Mouse (Mus musculus): Measurements from ENCODE around the gene Myh13. TPM values are rescaled to one million over a fixed set of nuclear protein-coding genes. Genes with fewer than 3 reads are reported as not detected.

Gene Myh13
- total and polyA plus RNA-seq, 3 experiments: not detected

GRCm38 (mm10) chr11:67362236-67362635, 40.8 kb downstream of the Myh13 start:
- no peak for DNase-seq (ENCODE audit: low read depth, low spot score)
- Histone ChIP-seq H3K4me3 (ENCODE audit: control insufficient read depth in 1 of 2, insufficient read depth in 1 of 2, low read depth in 2 of 2, low read length in 2 of 2) (no peak overlapping the region), H3K9ac (ENCODE audit: control insufficient read depth, low read depth, low read length, poor library complexity, severe bottlenecking) (no peak overlapping the region), H3K79me2 (ENCODE audit: control insufficient read depth, insufficient read depth, low read length, poor library complexity) (no peaks in the 10 kb centered on the region), H3K4me1 (ENCODE audit: control insufficient read depth in 1 of 2, insufficient read depth in 2 of 2, low read length in 2 of 2) (no peaks in the 10 kb centered on the region), H3K9me3 (replicated peaks; ENCODE audit: insufficient read depth, low read length) (no peaks in the 10 kb centered on the region), H3K27me3 (ENCODE audit: control insufficient read depth in 1 of 2, insufficient read depth in 2 of 2, low read length in 2 of 2) (no peaks in the 10 kb centered on the region), H3K27ac (ENCODE audit: control insufficient read depth, low read depth, low read length) (no peak overlapping the region), H3K36me3 (ENCODE audit: control insufficient read depth in 1 of 2, insufficient read depth in 2 of 2, low read length in 2 of 2) (no peaks in the 10 kb centered on the region)
- TF ChIP-seq TCF12 (IDR thresholded peaks at IDR 0.05; ENCODE audit: low read depth, low read length): no peak

- Histone ChIP-seq H3K27me3 (ENCODE audit: control insufficient read depth in 1 of 2, insufficient read depth in 2 of 2, low read length in 2 of 2) (no peaks in the 10 kb centered on the region), H3K9ac (ENCODE audit: control insufficient read depth, low read depth, low read length, poor library complexity, severe bottlenecking) (no peak overlapping the region), H3K4me3 (ENCODE audit: control insufficient read depth in 1 of 2, insufficient read depth in 1 of 2, low read depth in 2 of 2, low read length in 2 of 2) (no peak overlapping the region), H3K4me1 (ENCODE audit: control insufficient read depth in 1 of 2, insufficient read depth in 2 of 2, low read length in 2 of 2) (no peaks in the 10 kb centered on the region), H3K36me3 (ENCODE audit: control insufficient read depth in 1 of 2, insufficient read depth in 2 of 2, low read length in 2 of 2) (no peaks in the 10 kb centered on the region), H3K27ac (ENCODE audit: control insufficient read depth, low read depth, low read length) (no peak overlapping the region), H3K9me3 (replicated peaks; ENCODE audit: insufficient read depth, low read length) (no peaks in the 10 kb centered on the region), H3K79me2 (ENCODE audit: control insufficient read depth, insufficient read depth, low read length, poor library complexity) (no peaks in the 10 kb centered on the region)
- TF ChIP-seq UBTF (IDR thresholded peaks at IDR 0.05; ENCODE audit: borderline replicate concordance, insufficient read depth, low read depth, low read length) (no peak), ZNF384 (IDR thresholded peaks at IDR 0.05; ENCODE audit: low read depth, low read length) (no peak), ZC3H11A (IDR thresholded peaks at IDR 0.05; ENCODE audit: low read depth, low read length) (no peak), MYB (IDR thresholded peaks at IDR 0.05; ENCODE audit: low read depth, low read length) (no peak), MXI1 (IDR thresholded peaks at IDR 0.05; ENCODE audit: low read depth, low read length) (no peak), CTCF (IDR thresholded peaks at IDR 0.05 in 2 of 3, conservative IDR thresholded peaks at IDR 0.05 in 1 of 3; ENCODE audit: control insufficient read depth in 1 of 3, insufficient read depth in 1 of 3, low read depth in 2 of 3, low read length in 3 of 3, poor library complexity in 1 of 3, severe bottlenecking in 1 of 3) (no peak), TAL1 (IDR thresholded peaks at IDR 0.05; ENCODE audit: low read length) (no peak), CHD2 (IDR thresholded peaks at IDR 0.05; ENCODE audit: low read length) (no peak)
- DNase-seq (ENCODE audit: low read depth, low spot score): no peak
These were observed 43.1 kb downstream of the Myh13 start for GRCm38 (mm10) chr11:67364551-67364950.

- Histone ChIP-seq H3K4me1 (ENCODE audit: control insufficient read depth in 1 of 2, insufficient read depth in 2 of 2, low read length in 2 of 2) (no peaks in the 10 kb centered on the region), H3K79me2 (ENCODE audit: control insufficient read depth, insufficient read depth, low read length, poor library complexity) (no peaks in the 10 kb centered on the region), H3K36me3 (ENCODE audit: control insufficient read depth in 1 of 2, insufficient read depth in 2 of 2, low read length in 2 of 2) (no peaks in the 10 kb centered on the region), H3K27me3 (ENCODE audit: control insufficient read depth in 1 of 2, insufficient read depth in 2 of 2, low read length in 2 of 2) (no peaks in the 10 kb centered on the region), H3K9ac (ENCODE audit: control insufficient read depth, low read depth, low read length, poor library complexity, severe bottlenecking) (no peak overlapping the region), H3K4me3 (ENCODE audit: control insufficient read depth in 1 of 2, insufficient read depth in 1 of 2, low read depth in 2 of 2, low read length in 2 of 2) (no peak overlapping the region), H3K9me3 (replicated peaks; ENCODE audit: insufficient read depth, low read length) (no peaks in the 10 kb centered on the region), H3K27ac (ENCODE audit: control insufficient read depth, low read depth, low read length) (no peak overlapping the region)
- no peak for DNase-seq (ENCODE audit: low read depth, low spot score)
- no peak for TF ChIP-seq MAFK (IDR thresholded peaks at IDR 0.05; ENCODE audit: borderline replicate concordance, low read depth, low read length)
- no peak for TF ChIP-seq NRF1 (IDR thresholded peaks at IDR 0.05; ENCODE audit: insufficient read depth, low read depth, low read length, poor library complexity, severe bottlenecking)
- no peak for TF ChIP-seq RAD21 (IDR thresholded peaks at IDR 0.05; ENCODE audit: low read depth, low read length)
- TF ChIP-seq KAT2A (conservative IDR thresholded peaks at IDR 0.05; ENCODE audit: low read depth, low read length): no peak
- TF ChIP-seq MAZ (IDR thresholded peaks at IDR 0.05; ENCODE audit: low read depth, low read length): no peak
- TF ChIP-seq TBP (IDR thresholded peaks at IDR 0.05; ENCODE audit: low read depth, low read length): no peak
- no peak for TF ChIP-seq ZKSCAN1 (IDR thresholded peaks at IDR 0.05; ENCODE audit: low read depth, low read length)
- no peak for TF ChIP-seq POLR2AphosphoS2 (IDR thresholded peaks at IDR 0.05; ENCODE audit: low read length)
- TF ChIP-seq POLR2A (IDR thresholded peaks at IDR 0.05; ENCODE audit: control insufficient read depth in 1 of 2, insufficient read depth in 1 of 2, low read depth in 1 of 2, low read length in 2 of 2, poor library complexity in 1 of 2): no peak
- no peak for TF ChIP-seq TCF12 (IDR thresholded peaks at IDR 0.05; ENCODE audit: low read depth, low read length)
- no peak for TF ChIP-seq MAX (IDR thresholded peaks at IDR 0.05; ENCODE audit: low read length)
- no peak for TF ChIP-seq ETS1 (IDR thresholded peaks at IDR 0.05; ENCODE audit: low read depth, low read length)
- TF ChIP-seq MEF2A (IDR thresholded peaks at IDR 0.05; ENCODE audit: extremely low read depth, insufficient replicate concordance, low read depth, low read length, poor library complexity, severe bottlenecking): no peak
- TF ChIP-seq ZNF384 (IDR thresholded peaks at IDR 0.05; ENCODE audit: low read depth, low read length): no peak
- TF ChIP-seq POLR2AphosphoS5 (IDR thresholded peaks at IDR 0.05; ENCODE audit: borderline replicate concordance, low read depth, low read length): no peak
- TF ChIP-seq SIN3A (IDR thresholded peaks at IDR 0.05; ENCODE audit: low read length): no peak
- TF ChIP-seq MYC (IDR thresholded peaks at IDR 0.05; ENCODE audit: low read depth, low read length): no peak
These were observed 43.7 kb downstream of the Myh13 start for GRCm38 (mm10) chr11:67364986-67365721.

All from MEL (cell line).